Mouse (Mus musculus) activated CD4-positive, CD25-positive, alpha-beta regulatory T cell, adult 9 weeks (primary cell): Measurements from ENCODE around the gene Olfr872. TPM values are rescaled to one million over a fixed set of nuclear protein-coding genes. Genes with fewer than 3 reads are reported as not detected.

Experiments
- polyA plus RNA-seq: library from polyadenylated mRNA; unstranded; fragments of 100-300 nt; shearing (Covaris generic); gene quantifications from one replicate; pipeline ENCODE4 v1.2.1, GENCODE M21; 2017

Gene Olfr872
- polyA plus RNA-seq = not detected

DNA sequence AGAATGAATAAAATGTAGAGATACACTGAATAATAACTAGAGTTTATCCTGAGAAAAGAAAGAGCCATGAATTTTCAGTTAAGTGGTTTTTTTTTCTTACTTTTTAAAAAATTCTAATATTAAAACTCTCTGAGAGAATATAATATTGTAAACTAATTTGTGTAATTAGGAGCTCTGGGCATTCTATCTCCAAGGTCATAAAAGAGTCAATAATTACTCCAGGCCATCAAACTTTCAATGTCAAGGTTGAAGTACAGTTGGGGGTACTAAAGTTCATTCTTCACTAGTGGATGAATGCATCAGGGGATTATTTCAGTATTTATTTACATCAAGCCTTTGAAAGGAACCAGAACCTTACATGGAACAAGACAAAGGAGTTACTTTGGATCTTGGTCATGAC lies at the start of gene Olfr872:
Gene Olfr872, plus strand, starts transcription at position 301 of the 400 bp plus-strand sequence.

DNA sequence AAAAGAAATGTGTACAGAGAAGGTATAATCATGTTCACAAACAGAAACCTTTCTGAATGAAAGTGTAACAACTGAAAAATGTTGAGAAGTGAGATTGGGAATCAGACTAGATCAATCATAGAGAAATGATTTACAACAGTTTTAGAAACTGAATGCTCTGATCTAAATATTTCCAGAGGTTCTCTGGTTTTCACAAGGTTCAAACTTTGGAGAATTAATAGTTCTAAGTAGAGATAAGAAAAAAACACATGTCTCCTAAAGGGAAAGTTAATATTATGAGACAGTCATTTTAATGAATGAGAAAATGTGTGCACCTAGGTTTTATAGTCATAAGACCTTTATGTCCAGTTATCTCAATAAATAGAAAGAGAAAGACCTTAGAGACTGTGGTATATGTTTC lies 25.0 kb upstream of the Olfr872 start, which contains the start of gene Olfr871:
Gene Olfr871, plus strand, starts transcription at position 301 of the 400 bp plus-strand sequence.

DNA sequence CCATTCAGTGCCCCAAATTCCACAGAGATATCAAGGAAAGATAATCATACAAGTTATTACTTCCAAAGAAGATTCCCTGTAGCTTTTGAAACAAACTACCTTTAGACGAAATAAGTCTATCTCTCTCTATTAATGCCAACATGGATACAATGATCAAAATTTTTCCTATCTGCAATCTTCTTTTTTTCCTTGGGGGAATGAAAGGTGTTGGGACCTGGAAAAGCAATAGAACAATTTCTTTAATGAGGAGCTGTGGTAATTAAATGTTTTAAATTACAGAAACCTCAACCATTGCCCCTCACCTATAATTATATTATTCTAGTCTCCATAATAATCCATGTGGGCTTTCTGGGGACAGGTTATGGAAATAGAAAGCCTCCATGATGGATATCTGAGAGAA lies 45.1 kb downstream of the Olfr872 start, which contains the start of gene Olfr39:
Gene Olfr39, plus strand, starts transcription at position 301 of the 400 bp plus-strand sequence.

DNA sequence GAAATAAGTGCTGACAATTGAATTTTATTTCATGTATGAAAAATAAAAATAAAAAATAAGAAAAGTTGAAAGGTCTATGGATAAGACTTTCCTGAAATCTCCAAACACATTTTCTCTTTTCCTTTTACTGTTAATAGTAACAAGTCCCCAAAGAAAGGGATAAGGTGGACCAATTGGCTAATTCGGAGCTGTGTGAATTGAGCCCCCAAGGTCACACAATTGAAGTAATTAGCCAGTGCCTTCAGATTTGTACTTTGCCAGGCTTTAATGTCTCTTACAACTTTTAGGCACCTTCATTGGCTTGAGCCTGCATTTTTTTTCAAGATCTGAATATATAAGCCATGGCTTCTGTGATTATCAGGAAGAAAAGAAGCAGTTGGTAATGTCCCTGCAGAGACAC lies 61.3 kb downstream of the Olfr872 start, which contains the start of gene Olfr873:
Gene Olfr873, plus strand, starts transcription at position 301 of the 400 bp plus-strand sequence.

Other genes with a start within 250 kb of the Olfr872 start
- not detected for gene Olfr866, start 209.1 kb upstream of the Olfr872 start, polyA plus RNA-seq
- not detected for gene Olfr867, start 179.6 kb upstream of the Olfr872 start, polyA plus RNA-seq
- gene Olfr868, start 138.5 kb upstream of the Olfr872 start, polyA plus RNA-seq = not detected
- gene Olfr869, start 108.1 kb upstream of the Olfr872 start, polyA plus RNA-seq = not detected
- gene Olfr870, start 63.1 kb upstream of the Olfr872 start, polyA plus RNA-seq = not detected
- gene Olfr871, start 24.9 kb upstream of the Olfr872 start, polyA plus RNA-seq = not detected
- not detected for gene Olfr39, start 45.2 kb downstream of the Olfr872 start, polyA plus RNA-seq
- gene Olfr873, start 61.4 kb downstream of the Olfr872 start, polyA plus RNA-seq = not detected
- not detected for gene Olfr18, start 99.0 kb downstream of the Olfr872 start, polyA plus RNA-seq
- 30.6 TPM for gene Zfp560, start 148.1 kb downstream of the Olfr872 start, polyA plus RNA-seq
- gene Zfp26, start 223.0 kb downstream of the Olfr872 start, polyA plus RNA-seq = 34.8 TPM